Mouse (Mus musculus): ENCODE measurements around the gene Agpat4. TPM values are rescaled to one million over a fixed set of nuclear protein-coding genes. Genes with fewer than 3 reads are reported as not detected.

Agpat4 gene
- 42.8 and 50.1 TPM in 2 replicates for polyA plus RNA-seq (2012; rRNA removed)

- WGBS = 1% methylated on average over 13 of the region's 13 CpGs
- DNase-seq = peak in 1 of 2 experiments; percentile 54
- H3K4me3 ChIP-seq (replicated peaks; ENCODE audit: insufficient read depth, low read depth, low read length) = peak within 1 kb of the TSS; percentile 70
- peak within 1 kb of the TSS; percentile 14; the same call in 1 of the 2 replicates for H3K27ac ChIP-seq (ENCODE audit: insufficient read depth, low read length)
- no peaks in the 10 kb centered on the region for H3K27me3 ChIP-seq (ENCODE audit: control insufficient read depth, insufficient read depth, low read length)
- no peaks in the 10 kb centered on the region; the same call in 1 of the 2 replicates for H3K4me1 ChIP-seq (ENCODE audit: control insufficient read depth, insufficient read depth, low read length)
- TF ChIP-seq CTCF (IDR thresholded peaks at IDR 0.05; ENCODE audit: borderline replicate concordance, insufficient read depth, low read depth, low read length) = no peak
- TF ChIP-seq POLR2A (IDR thresholded peaks at IDR 0.05; ENCODE audit: borderline replicate concordance, insufficient read depth, low read length) = no peak
Observed at GRCm38 (mm10) chr17:12118561-12118925, at the start of gene Agpat4. Gene Agpat4, plus strand, starts transcription at chr17:12118704.

DNA sequence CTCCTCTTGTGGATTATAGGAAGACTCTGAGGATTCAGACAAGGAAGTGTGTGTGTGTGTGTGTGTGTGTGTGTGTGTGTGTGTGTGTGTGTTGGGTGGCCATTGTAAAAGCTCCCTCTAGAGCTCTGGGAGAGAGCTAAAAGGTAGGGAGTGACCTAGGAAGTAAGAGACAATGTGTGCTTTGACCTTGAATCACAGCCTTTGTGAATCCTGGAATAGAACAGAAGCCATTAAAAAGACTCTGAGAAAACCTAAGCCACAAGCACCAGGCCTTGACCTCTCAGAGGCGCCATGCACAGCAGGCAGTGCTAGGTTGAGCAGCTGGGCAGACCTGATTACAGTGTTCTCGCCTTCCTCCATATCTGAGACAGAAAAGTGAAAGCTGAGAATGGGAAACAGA is 41.7 kb upstream of the Agpat4 start:
- no peak overlapping the region for H3K4me3 ChIP-seq (replicated peaks; ENCODE audit: insufficient read depth, low read depth, low read length)
- no peaks in the 10 kb centered on the region for H3K27me3 ChIP-seq (ENCODE audit: control insufficient read depth, insufficient read depth, low read length)
- DNase-seq = no peak
- 79% methylated on average over 2 of the region's 2 CpGs for WGBS
- no peak for TF ChIP-seq CTCF (IDR thresholded peaks at IDR 0.05; ENCODE audit: borderline replicate concordance, insufficient read depth, low read depth, low read length)
- no peak for TF ChIP-seq POLR2A (IDR thresholded peaks at IDR 0.05; ENCODE audit: borderline replicate concordance, insufficient read depth, low read length)
- no peak overlapping the region for H3K27ac ChIP-seq (ENCODE audit: insufficient read depth, low read length)
- H3K4me1 ChIP-seq (ENCODE audit: control insufficient read depth, insufficient read depth, low read length) = no peaks in the 10 kb centered on the region

GRCm38 (mm10) chr17:12080656-12081495 is 37.6 kb upstream of the Agpat4 start:
- Histone ChIP-seq H3K4me3 (replicated peaks; ENCODE audit: insufficient read depth, low read depth, low read length) (no peak overlapping the region), H3K27ac (ENCODE audit: insufficient read depth, low read length) (no peak overlapping the region), H3K27me3 (ENCODE audit: control insufficient read depth, insufficient read depth, low read length) (no peaks in the 10 kb centered on the region), H3K4me1 (ENCODE audit: control insufficient read depth, insufficient read depth, low read length) (no peaks in the 10 kb centered on the region)
- WGBS = 42% methylated on average over 20 of the region's 20 CpGs
- no peak for DNase-seq
- TF ChIP-seq POLR2A (IDR thresholded peaks at IDR 0.05; ENCODE audit: borderline replicate concordance, insufficient read depth, low read length) = no peak
- TF ChIP-seq CTCF (IDR thresholded peaks at IDR 0.05; ENCODE audit: borderline replicate concordance, insufficient read depth, low read depth, low read length) = no peak

- Histone ChIP-seq H3K4me1 (ENCODE audit: control insufficient read depth, insufficient read depth, low read length) (no peaks in the 10 kb centered on the region), H3K4me3 (replicated peaks; ENCODE audit: insufficient read depth, low read depth, low read length) (no peak overlapping the region), H3K27me3 (ENCODE audit: control insufficient read depth, insufficient read depth, low read length) (no peaks in the 10 kb centered on the region), H3K27ac (ENCODE audit: insufficient read depth, low read length) (no peak overlapping the region)
- 93% methylated on average over 5 of the region's 5 CpGs for WGBS
- no peak for DNase-seq
- TF ChIP-seq CTCF (IDR thresholded peaks at IDR 0.05; ENCODE audit: borderline replicate concordance, insufficient read depth, low read depth, low read length) (no peak), POLR2A (IDR thresholded peaks at IDR 0.05; ENCODE audit: borderline replicate concordance, insufficient read depth, low read length) (no peak)
Observed at GRCm38 (mm10) chr17:12082201-12082600, 36.3 kb upstream of the Agpat4 start.

DNA sequence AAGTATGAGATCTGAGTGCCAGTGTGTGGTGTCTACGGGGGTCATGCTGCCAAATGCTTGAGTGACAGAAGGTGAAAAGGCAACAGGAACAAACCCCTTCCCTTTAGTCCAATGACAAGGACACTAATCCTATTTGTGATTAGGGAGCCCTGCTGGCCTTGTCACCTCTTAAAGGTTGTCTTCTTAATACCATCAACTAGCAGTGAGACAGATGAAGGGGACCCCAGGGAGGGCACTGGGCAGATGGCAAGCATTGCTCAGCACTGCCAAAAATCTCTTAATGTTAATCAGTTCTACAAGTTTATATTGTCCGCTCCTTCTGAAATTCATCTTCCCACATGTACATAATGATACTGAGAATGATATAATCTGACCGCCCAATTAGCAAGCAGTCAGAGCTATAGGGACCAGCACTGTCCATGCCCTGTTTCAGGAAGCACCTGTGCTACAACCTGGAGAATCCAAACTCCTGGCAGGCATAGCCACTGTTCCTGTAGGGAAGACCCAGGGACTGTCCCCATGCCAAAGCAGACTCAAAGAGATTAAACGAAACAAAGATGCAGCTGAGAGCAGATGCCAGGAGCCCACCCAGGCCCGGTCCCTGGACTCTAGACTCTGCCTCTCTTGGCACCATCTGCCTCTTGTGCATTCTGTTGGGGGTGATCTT is 28.1 kb upstream of the Agpat4 start:
- no peaks in the 10 kb centered on the region for H3K27me3 ChIP-seq (ENCODE audit: control insufficient read depth, insufficient read depth, low read length)
- TF ChIP-seq POLR2A (IDR thresholded peaks at IDR 0.05; ENCODE audit: borderline replicate concordance, insufficient read depth, low read length) = no peak
- TF ChIP-seq CTCF (IDR thresholded peaks at IDR 0.05; ENCODE audit: borderline replicate concordance, insufficient read depth, low read depth, low read length) = no peak
- no peak overlapping the region for H3K27ac ChIP-seq (ENCODE audit: insufficient read depth, low read length)
- H3K4me3 ChIP-seq (replicated peaks; ENCODE audit: insufficient read depth, low read depth, low read length) = no peak overlapping the region
- no peak for DNase-seq
- peaks cover 5% of the 10 kb centered on the region; the same call in 1 of the 2 replicates for H3K4me1 ChIP-seq (ENCODE audit: control insufficient read depth, insufficient read depth, low read length)
- WGBS = 40% methylated on average over 5 of the region's 5 CpGs

DNA sequence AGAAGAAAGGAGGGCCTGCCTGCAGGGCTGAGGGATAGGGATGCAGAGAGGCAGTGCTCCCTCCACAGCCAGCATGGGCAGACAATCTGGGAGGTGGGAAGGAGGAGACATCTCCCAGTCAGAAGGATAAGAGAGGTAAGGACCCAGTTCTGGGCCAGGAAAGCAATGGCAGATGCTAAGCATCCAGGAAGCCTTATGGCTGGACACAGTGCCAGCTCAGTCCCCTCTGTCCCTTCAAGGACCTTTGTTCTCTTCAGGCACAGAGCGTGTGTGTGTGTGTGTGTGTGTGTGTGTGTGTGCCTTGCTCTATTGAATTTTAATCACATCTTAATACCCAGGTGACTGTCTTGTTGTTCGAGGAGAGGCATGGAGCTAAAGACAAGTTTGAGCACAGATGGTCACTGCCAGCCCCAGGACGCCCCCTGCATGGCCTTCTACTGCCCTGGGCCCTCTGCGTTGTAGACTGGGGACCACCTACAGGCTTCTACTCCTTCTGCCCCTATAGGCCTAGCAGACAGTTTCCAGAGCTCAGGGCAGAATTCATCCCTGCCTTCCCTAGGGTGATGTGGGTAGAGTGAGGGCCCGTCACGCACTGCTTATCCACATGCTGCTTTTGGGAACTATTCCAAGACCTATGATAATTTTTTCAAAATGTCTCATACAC is 25.5 kb upstream of the Agpat4 start:
- no peak overlapping the region for H3K4me3 ChIP-seq (replicated peaks; ENCODE audit: insufficient read depth, low read depth, low read length)

GRCm38 (mm10) chr17:12094016-12094415 is 24.5 kb upstream of the Agpat4 start:
- Histone ChIP-seq H3K27ac (ENCODE audit: insufficient read depth, low read length) (no peak overlapping the region), H3K4me1 (ENCODE audit: control insufficient read depth, insufficient read depth, low read length) (peaks cover 5% of the 10 kb centered on the region; the same call in 1 of the 2 replicates), H3K4me3 (replicated peaks; ENCODE audit: insufficient read depth, low read depth, low read length) (no peak overlapping the region), H3K27me3 (ENCODE audit: control insufficient read depth, insufficient read depth, low read length) (no peaks in the 10 kb centered on the region)
- no peak for DNase-seq
- no peak for TF ChIP-seq CTCF (IDR thresholded peaks at IDR 0.05; ENCODE audit: borderline replicate concordance, insufficient read depth, low read depth, low read length)
- TF ChIP-seq POLR2A (IDR thresholded peaks at IDR 0.05; ENCODE audit: borderline replicate concordance, insufficient read depth, low read length) = no peak
- WGBS = 98% methylated on average over 1 of the region's 1 CpGs

More for the DNA sequence above, 25.5 kb upstream of the Agpat4 start:
- no peaks in the 10 kb centered on the region for H3K27me3 ChIP-seq (ENCODE audit: control insufficient read depth, insufficient read depth, low read length)
- H3K4me1 ChIP-seq (ENCODE audit: control insufficient read depth, insufficient read depth, low read length) = peaks cover 5% of the 10 kb centered on the region; the same call in 1 of the 2 replicates
- DNase-seq = peak; percentile 18 to 31
- TF ChIP-seq POLR2A (IDR thresholded peaks at IDR 0.05; ENCODE audit: borderline replicate concordance, insufficient read depth, low read length) = no peak
- TF ChIP-seq CTCF (IDR thresholded peaks at IDR 0.05; ENCODE audit: borderline replicate concordance, insufficient read depth, low read depth, low read length) = no peak
- no peak overlapping the region for H3K27ac ChIP-seq (ENCODE audit: insufficient read depth, low read length)
- WGBS = 35% methylated on average over 6 of the region's 6 CpGs

Measured in cerebellum, adult 2 months (tissue).